Mouse (Mus musculus) liver, adult 2 months (tissue): ENCODE data around the gene Hspa12b. TPM values are rescaled to one million over a fixed set of nuclear protein-coding genes. Genes with fewer than 3 reads are reported as not detected.
A peak's percentile ranks its signal among the peaks of the same experiment; 100 is the strongest.

Experiments
- DNase-seq: peaks from one replicate; pipeline ENCODE4 v3.0.0-alpha.2; 2011; ENCODE audit warnings: low read depth, low spot score; ENCODE audit errors: extremely low read depth
- H3K27ac ChIP-seq: fragments of 200-500 bp; replicated peaks from 2 replicates; pipeline ENCODE4 v1.5.1; 2012; ENCODE audit warnings: low read depth, mild to moderate bottlenecking, control low read depth, inconsistent platforms, low read length; ENCODE audit not compliant: insufficient read depth
- H3K27me3 ChIP-seq: fragments of 200-500 bp; 2 replicates; pipeline ENCODE4 v1.6.1; 2012; ENCODE audit warnings: mild to moderate bottlenecking, moderate library complexity, low read length, inconsistent platforms; ENCODE audit not compliant: control insufficient read depth, insufficient read depth
- H3K36me3 ChIP-seq: fragments of 200-500 bp; 2 replicates; pipeline ENCODE4 v1.6.1; 2012; ENCODE audit warnings: low read length, inconsistent platforms; ENCODE audit not compliant: control insufficient read depth, insufficient read depth
- H3K4me1 ChIP-seq: fragments of 200-500 bp; 2 replicates; pipeline ENCODE4 v1.6.1; 2011; ENCODE audit warnings: low read length; ENCODE audit not compliant: control insufficient read depth, insufficient read depth
- H3K4me3 ChIP-seq: fragments of 200-500 bp; 2 replicates; pipeline ENCODE4 v1.5.1; 2011; ENCODE audit warnings: low read depth, mild to moderate bottlenecking, control low read depth, low read length, moderate library complexity; ENCODE audit not compliant: insufficient read depth
- H3K79me2 ChIP-seq: fragments of 200-500 bp; 2 replicates; pipeline ENCODE4 v1.6.1; 2012; ENCODE audit warnings: inconsistent platforms, mild to moderate bottlenecking, low read length, moderate library complexity; ENCODE audit not compliant: control insufficient read depth, insufficient read depth
- H3K9ac ChIP-seq: fragments of 200-500 bp; 2 replicates; pipeline ENCODE4 v1.6.1; 2012; ENCODE audit warnings: low read depth, mild to moderate bottlenecking, control low read depth, inconsistent platforms, low read length
- CTCF ChIP-seq: fragments of 200-500 bp; IDR thresholded peaks from 2 replicates; pipeline ENCODE4 v1.5.1; 2011; ENCODE audit warnings: low read depth, low read length, control low read depth
- POLR2A ChIP-seq: fragments of 200-500 bp; IDR thresholded peaks from 2 replicates; pipeline ENCODE4 v1.6.1; 2011; ENCODE audit warnings: low read length, control low read depth; ENCODE audit not compliant: insufficient read depth; ENCODE audit errors: extremely low read depth
- WGBS: fragments of 180-500 bp; shearing (Covaris S2); methylation state at CpG from one replicate; pipeline ENCODE4 v1.1.7; 2018; 5-methylcytosine and 5-hydroxymethylcytosine counted together
- polyA plus RNA-seq: library from polyadenylated mRNA; depleted of rRNA; stranded (reverse); fragments of >200 nt; gene quantifications from 2 replicates; pipeline ENCODE4 v1.2.3, GENCODE M21; 2012; rRNA removed
- total RNA-seq: library from RNA; depleted of rRNA; stranded (reverse); fragments of >200 nt; gene quantifications from 2 replicates; pipeline ENCODE4 v1.2.3, GENCODE M21; 2014; rRNA removed

The Hspa12b gene
- total RNA-seq (0.87 and 1.0 TPM in 2 replicates), polyA plus RNA-seq (0.67 and 1.1 TPM in 2 replicates)

DNA sequence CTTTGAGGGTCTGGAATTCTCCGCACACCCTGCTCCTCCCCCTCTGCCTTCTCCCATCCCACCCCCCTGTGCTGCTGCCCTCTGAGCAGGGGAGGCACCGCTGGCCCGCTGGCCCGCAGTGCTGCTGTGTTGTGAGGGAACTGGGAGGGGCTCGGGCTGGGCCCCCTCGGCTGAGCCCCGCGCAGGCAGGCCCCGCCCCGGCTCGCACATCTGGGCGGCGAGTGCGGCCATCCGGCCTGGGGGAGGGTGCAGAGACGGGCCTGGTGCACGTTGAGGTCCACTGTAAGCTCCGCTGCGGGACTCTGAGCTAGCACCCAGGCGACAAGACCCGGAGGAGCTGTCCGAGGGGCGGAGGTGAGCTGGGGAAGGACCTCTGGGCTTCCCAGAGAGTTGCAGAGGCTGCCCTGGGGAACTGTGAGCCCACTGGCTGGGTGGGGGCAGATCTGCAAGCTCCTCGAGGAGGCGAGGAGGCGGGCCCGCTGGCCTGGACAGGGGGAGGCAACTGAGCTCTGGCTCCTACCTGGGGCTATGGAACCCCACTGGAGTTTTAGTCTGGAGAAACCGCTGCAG lies at the start of gene Hspa12b:
TSS of gene Hspa12b (plus strand) at position 120 of the 570 bp plus-strand sequence.
- DNase-seq, result no peak
- no peak for TF ChIP-seq POLR2A
- Histone ChIP-seq H3K79me2 (no peaks in the 10 kb centered on the region), H3K4me3 (peak within 1 kb of the TSS; percentile 70), H3K27ac (0 out of 2 replicates have a peak within 1 kb of the TSS, but pooled peaks have one; percentile 32), H3K36me3 (no peaks in the 10 kb centered on the region), H3K27me3 (no peaks in the 10 kb centered on the region; the same call in 1 of the 2 replicates), H3K4me1 (no peaks in the 10 kb centered on the region), H3K9ac (peak within 1 kb of the TSS; percentile 69)
- WGBS, result 8% methylated on average over 28 of the region's 28 CpGs

DNA sequence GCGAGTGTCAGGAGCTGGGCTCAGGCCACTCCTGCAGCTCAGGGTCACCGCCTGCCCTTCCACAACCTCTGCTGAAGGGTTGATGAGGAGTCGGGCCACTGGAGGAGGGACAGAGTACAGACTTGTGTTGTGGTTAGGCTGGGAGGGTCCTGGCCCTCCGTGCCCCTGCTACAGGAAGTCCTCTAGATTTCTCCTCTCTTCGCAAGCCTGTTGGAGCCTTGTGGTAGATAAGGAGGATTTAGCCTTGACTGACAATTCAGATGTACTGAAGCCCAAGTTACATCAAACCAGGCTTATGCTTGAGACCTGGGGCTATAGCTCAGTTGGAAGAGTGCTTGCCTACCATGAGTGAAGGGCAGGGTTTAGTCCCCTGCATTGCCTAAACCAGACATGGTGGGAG lies 46.6 kb upstream of the Hspa12b start:
- Histone ChIP-seq H3K36me3 (no peaks in the 10 kb centered on the region), H3K79me2 (no peaks in the 10 kb centered on the region), H3K27me3 (no peaks in the 10 kb centered on the region), H3K4me3 (no peak overlapping the region), H3K9ac (no peak overlapping the region), H3K27ac (no peak overlapping the region), H3K4me1 (no peaks in the 10 kb centered on the region)
- DNase-seq, result no peak
- TF ChIP-seq POLR2A (no peak), CTCF (no peak)
- WGBS, result 75% methylated on average over 5 of the region's 5 CpGs

DNA sequence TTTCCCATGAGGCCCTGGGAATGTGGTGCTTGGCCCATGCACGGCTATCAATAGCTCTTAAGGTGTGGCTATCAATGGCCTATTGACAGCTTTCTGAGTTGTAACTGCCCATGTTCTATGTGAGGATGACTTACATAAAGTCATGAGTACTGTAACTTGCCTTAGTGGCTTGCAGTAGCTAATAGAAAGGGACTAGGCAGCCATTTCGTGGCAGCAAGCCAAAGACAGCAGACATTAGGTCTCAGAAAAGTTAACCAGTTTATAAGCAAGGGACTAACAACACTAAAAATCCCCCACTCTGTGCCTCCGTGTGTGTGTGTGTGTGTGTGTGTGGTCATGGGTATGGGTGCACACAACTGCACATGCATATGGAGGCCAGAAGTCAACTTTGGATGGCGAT lies 42.9 kb upstream of the Hspa12b start:
- H3K4me1 ChIP-seq, result no peaks in the 10 kb centered on the region
- H3K36me3 ChIP-seq, result no peaks in the 10 kb centered on the region
- H3K4me3 ChIP-seq, result no peak overlapping the region
- H3K27ac ChIP-seq, result no peak overlapping the region
- no peak for TF ChIP-seq CTCF
- no peak for TF ChIP-seq POLR2A
- WGBS, result 91% methylated on average over 4 of the region's 4 CpGs
- H3K79me2 ChIP-seq, result no peaks in the 10 kb centered on the region
- H3K9ac ChIP-seq, result no peak overlapping the region
- DNase-seq, result no peak
- H3K27me3 ChIP-seq, result no peaks in the 10 kb centered on the region

DNA sequence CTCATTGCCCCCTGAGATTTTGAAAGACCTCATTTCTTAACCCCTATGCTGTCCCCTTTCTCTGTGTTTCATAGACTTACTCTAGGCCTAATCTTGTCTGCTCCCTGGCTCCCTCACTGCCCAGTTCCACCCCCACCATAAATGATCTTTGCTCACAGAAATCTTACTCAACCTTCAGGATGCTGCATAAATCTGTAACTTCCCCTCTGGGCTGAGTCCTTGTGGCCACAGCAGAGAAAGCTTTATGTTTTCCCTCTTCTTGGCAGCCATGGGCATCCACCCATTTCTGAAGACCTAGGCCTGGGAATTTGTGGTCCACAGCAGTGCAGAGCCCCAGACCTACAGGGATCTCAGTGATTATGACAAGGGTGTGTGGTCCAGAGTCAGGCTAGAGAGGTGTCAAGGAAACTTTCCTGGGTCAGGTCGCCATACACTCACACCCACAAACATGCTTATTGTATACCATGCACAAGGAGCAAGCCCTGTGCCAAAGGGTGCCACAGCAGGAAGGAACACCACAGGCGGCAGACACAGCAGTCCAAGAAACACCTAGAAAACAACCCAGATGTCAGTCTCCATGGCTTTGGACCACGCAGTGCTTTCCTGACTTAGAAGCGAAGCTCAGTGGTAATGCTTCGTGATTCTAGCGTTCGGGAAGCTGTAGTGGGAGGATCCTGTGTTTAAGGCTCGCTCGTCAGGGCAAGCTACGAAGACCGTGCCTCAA lies 40.3 kb upstream of the Hspa12b start, which contains the start of gene Siglec1:
TSS of gene Siglec1 (minus strand) at position 99 of the 724 bp plus-strand sequence.
- no peaks in the 10 kb centered on the region for H3K4me1 ChIP-seq
- H3K9ac ChIP-seq, result peak within 1 kb of the TSS; percentile 2; the same call in 1 of the 2 replicates
- peak within 1 kb of the TSS; percentile 24 for H3K4me3 ChIP-seq
- 88% methylated on average over 11 of the region's 11 CpGs for WGBS
- H3K79me2 ChIP-seq, result no peaks in the 10 kb centered on the region
- no peaks in the 10 kb centered on the region for H3K27me3 ChIP-seq
- peak; percentile 16 for DNase-seq
- TF ChIP-seq CTCF, result no peak
- TF ChIP-seq POLR2A, result no peak
- no peaks in the 10 kb centered on the region for H3K36me3 ChIP-seq
- peak within 1 kb of the TSS; percentile 31 for H3K27ac ChIP-seq

DNA sequence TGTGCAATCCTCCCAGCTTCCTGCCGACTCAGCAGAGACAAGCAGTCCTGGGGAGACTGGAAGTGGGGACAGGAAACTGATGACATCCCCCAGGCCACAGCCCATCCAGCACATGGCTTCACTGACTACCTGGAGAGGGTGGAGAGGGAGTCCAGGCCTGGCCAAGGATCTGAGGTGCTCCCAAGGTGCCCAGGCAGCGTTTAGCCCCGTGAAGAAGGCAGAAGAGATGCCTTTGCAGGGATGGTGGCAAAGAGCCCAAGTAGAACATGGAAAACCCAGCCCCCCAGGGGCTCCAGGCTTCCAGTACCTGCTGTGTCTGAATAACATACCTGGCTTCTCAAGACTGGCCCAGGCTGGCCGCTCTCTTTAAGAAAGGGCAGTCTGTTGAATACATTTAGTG lies 38.5 kb upstream of the Hspa12b start:
- Histone ChIP-seq H3K36me3 (no peaks in the 10 kb centered on the region), H3K27me3 (no peaks in the 10 kb centered on the region), H3K79me2 (no peaks in the 10 kb centered on the region), H3K9ac (no peak overlapping the region), H3K4me3 (no peak overlapping the region), H3K4me1 (no peaks in the 10 kb centered on the region), H3K27ac (no peak overlapping the region; the same call in 1 of the 2 replicates)
- 80% methylated on average over 4 of the region's 4 CpGs for WGBS
- no peak for TF ChIP-seq POLR2A
- no peak for TF ChIP-seq CTCF
- DNase-seq, result no peak

DNA sequence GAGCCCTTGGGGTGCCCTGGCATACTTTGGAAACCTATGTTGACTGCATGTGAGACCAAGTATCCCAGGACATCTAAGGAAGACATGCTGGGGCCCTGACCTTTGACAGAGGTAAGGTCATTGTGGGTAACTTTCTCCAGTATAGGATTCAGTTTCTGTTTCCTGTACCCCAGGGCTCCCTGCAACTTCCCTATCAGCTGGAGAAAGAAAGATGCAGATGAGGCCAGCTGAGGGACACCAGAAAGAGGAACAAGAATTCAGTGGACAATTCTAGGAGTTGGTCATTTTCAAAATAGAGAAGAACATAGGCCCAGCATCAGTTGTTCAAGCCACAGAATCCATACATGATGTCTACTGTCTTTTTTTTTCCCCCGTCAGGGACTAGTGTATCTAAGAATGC lies 37.4 kb upstream of the Hspa12b start:
- Histone ChIP-seq H3K4me3 (no peak overlapping the region), H3K36me3 (no peaks in the 10 kb centered on the region), H3K9ac (no peak overlapping the region), H3K79me2 (no peaks in the 10 kb centered on the region), H3K4me1 (no peaks in the 10 kb centered on the region), H3K27me3 (no peaks in the 10 kb centered on the region), H3K27ac (peak overlapping the region; percentile 32; the same call in 1 of the 2 replicates)
- peak; percentile 29 for DNase-seq
- WGBS, result 76% methylated on average over 1 of the region's 1 CpGs
- TF ChIP-seq POLR2A (no peak), CTCF (no peak)
